8 mouse cellular contexts compared by ENCODE assay signal in genomic region chr8:119670419-119671091, GRCm38 (mm10). TPM values are rescaled to one million over a fixed set of nuclear protein-coding genes. Genes with fewer than 3 reads are reported as not detected.
A peak's percentile ranks its signal among the peaks of the same experiment; 100 is the strongest.
DNase-seq lines count a peak whose midpoint lies in the region; ATAC-seq lines count a peak whose summit lies in the region.
"Had no signal": no experiment of that assay in that cellular context is flagged by ENCODE, and none has a peak within 500 bp of the region (broad histone marks: within the 10 kb centered on the region; RNA-seq: fewer than 3 reads in every experiment).

No protein-coding gene starts in this region.

- ATAC-seq in lung, embryonic 16.5 days (ENCODE audit: low read depth) = peak; percentile 84
- no peak for ATAC-seq in erythroid progenitor cell, adult 5-6 weeks (replicated peaks; ENCODE audit: low FRiP score, poor library complexity, severe bottlenecking)

- peak; percentile 60 for DNase-seq in NIH3T3 (ENCODE audit: low read depth)
- peak; percentile 80 for DNase-seq in heart, postnatal 4 days
- DNase-seq in cerebellum, postnatal 25 days = no peak
- no peak for DNase-seq in ovary, adult 18-20 months (ENCODE audit: low spot score)

- H3K9me3 ChIP-seq in lung, embryonic 16.5 days (ENCODE audit: control insufficient read depth, low read length) = no peaks in the 10 kb centered on the region

- 0 out of 2 replicates have a peak overlapping the region, but pooled peaks have one; percentile 23 for H3K27ac ChIP-seq in brown adipose tissue, adult 24 weeks (replicated peaks; ENCODE audit: low read depth, low read length)
- peak overlapping the region; percentile 94 for H3K27ac ChIP-seq in lung, embryonic 16.5 days (ENCODE audit: low read length)
- H3K27ac ChIP-seq: neural tube, embryonic 12.5 days had no signal

- no peak overlapping the region for H3K4me3 ChIP-seq in brown adipose tissue, adult 24 weeks (ENCODE audit: insufficient read depth, low read depth, low read length)
- H3K4me3 ChIP-seq in lung, embryonic 16.5 days (ENCODE audit: low read length) = no peak overlapping the region
- H3K4me3 ChIP-seq: neural tube, embryonic 12.5 days had no signal

- peak overlapping the region; percentile 50 for H3K4me2 ChIP-seq in lung, embryonic 16.5 days (ENCODE audit: low read depth, low read length)
- H3K4me2 ChIP-seq: neural tube, embryonic 12.5 days had no signal

- 0 out of 2 replicates have a peak, but pooled peaks cover 2% of the 10 kb centered on the region for H3K4me1 ChIP-seq in brown adipose tissue, adult 24 weeks (ENCODE audit: control insufficient read depth, insufficient read depth, insufficient read length, low read length)
- peaks cover 19% of the 10 kb centered on the region for H3K4me1 ChIP-seq in lung, embryonic 16.5 days (replicated peaks; ENCODE audit: control insufficient read depth, insufficient read depth, low read length)
- H3K4me1 ChIP-seq: neural tube, embryonic 12.5 days had no signal

- no peaks in the 10 kb centered on the region for H3K36me3 ChIP-seq in lung, embryonic 16.5 days (ENCODE audit: control insufficient read depth, insufficient read depth, low read length)
- H3K36me3 ChIP-seq: neural tube, embryonic 12.5 days had no signal

- peak overlapping the region; percentile 53 for H3K9ac ChIP-seq in lung, embryonic 16.5 days (ENCODE audit: low read length)
- H3K9ac ChIP-seq: neural tube, embryonic 12.5 days had no signal

- WGBS in lung, embryonic 16.5 days = 8% methylated on average over 16 of the region's 16 CpGs

- no peaks in the 10 kb centered on the region for H3K27me3 ChIP-seq in lung, embryonic 16.5 days (ENCODE audit: control insufficient read depth, insufficient read depth, low read depth, low read length)

RNA-seq across cellular contexts. Expression of gene Wfdc1, which starts 4.4 kb away (rescaled TPM):
- polyA plus RNA-seq in brown adipose tissue, adult 24 weeks (2012; ENCODE audit: insufficient read depth, insufficient read length, missing spikeins) = 1.7 and 3.0 TPM in 2 replicates
- 10 to 100 TPM; 26.3 to 26.8 TPM for total RNA-seq in heart, postnatal 4 days (2021)
- polyA plus RNA-seq in lung, embryonic 16.5 days (2015; fragmentation: Nextera tagmentation; extraction: Ambion mirVana) = 10.8 and 13.0 TPM in 2 replicates
- not detected in 2 replicates for total RNA-seq in erythroid progenitor cell, adult 5-6 weeks (2015; ENCODE audit: low replicate concordance)
- total RNA-seq in erythroid progenitor cell, adult 5-6 weeks (2017; ENCODE audit: low replicate concordance) = not detected in 2 replicates

RNA-seq across cellular contexts. Expression of gene Atp2c2, which starts 29.3 kb away (rescaled TPM):
- polyA plus RNA-seq in brown adipose tissue, adult 24 weeks (2012; ENCODE audit: insufficient read depth, insufficient read length, missing spikeins) = not detected in 2 replicates
- total RNA-seq in heart, postnatal 4 days (2021) = not detected
- 3.5 and 4.0 TPM in 2 replicates for polyA plus RNA-seq in lung, embryonic 16.5 days (2015; fragmentation: Nextera tagmentation; extraction: Ambion mirVana)
- not detected in 2 replicates for total RNA-seq in erythroid progenitor cell, adult 5-6 weeks (2015; ENCODE audit: low replicate concordance)
- not detected in 2 replicates for total RNA-seq in erythroid progenitor cell, adult 5-6 weeks (2017; ENCODE audit: low replicate concordance)

RNA-seq across cellular contexts. Expression of gene Kcng4, which starts 35.1 kb away (rescaled TPM):
- 1.9 TPM in 2 replicates for polyA plus RNA-seq in brown adipose tissue, adult 24 weeks (2012; ENCODE audit: insufficient read depth, insufficient read length, missing spikeins)
- not detected for total RNA-seq in heart, postnatal 4 days (2021)
- 0.10 and 0.13 TPM in 2 replicates for polyA plus RNA-seq in lung, embryonic 16.5 days (2015; fragmentation: Nextera tagmentation; extraction: Ambion mirVana)
- not detected in 2 replicates for total RNA-seq in erythroid progenitor cell, adult 5-6 weeks (2015; ENCODE audit: low replicate concordance)
- total RNA-seq in erythroid progenitor cell, adult 5-6 weeks (2017; ENCODE audit: low replicate concordance) = not detected in 2 replicates

RNA-seq across cellular contexts. Expression of gene Adad2, which starts 58.0 kb away (rescaled TPM):
- not detected in 2 replicates for polyA plus RNA-seq in brown adipose tissue, adult 24 weeks (2012; ENCODE audit: insufficient read depth, insufficient read length, missing spikeins)
- total RNA-seq in heart, postnatal 4 days (2021) = not detected
- polyA plus RNA-seq in lung, embryonic 16.5 days (2015; fragmentation: Nextera tagmentation; extraction: Ambion mirVana) = not detected in 2 replicates
- total RNA-seq in erythroid progenitor cell, adult 5-6 weeks (2015; ENCODE audit: low replicate concordance) = not detected in 2 replicates
- total RNA-seq in erythroid progenitor cell, adult 5-6 weeks (2017; ENCODE audit: low replicate concordance) = not detected in 2 replicates

Comparison
In these comparisons a context has a peak if more than half of its experiments do, and no peak if none do; other contexts are left out.
1. DNase-seq: peak in NIH3T3 (single experiment) and heart, postnatal 4 days (single experiment); none in cerebellum, postnatal 25 days (0 of 2) and ovary, adult 18-20 months (single experiment).
2. RNA of gene Wfdc1, which starts 4.4 kb away (total RNA-seq): 26.3 to 26.8 TPM in heart, postnatal 4 days; not detected in erythroid progenitor cell, adult 5-6 weeks; every median in the first group is over 10 times any median in the second.